Mouse (Mus musculus) gastrocnemius, postnatal 10 days (tissue): ENCODE results near the gene Gdpd2. TPM values are rescaled to one million over a fixed set of nuclear protein-coding genes. Genes with fewer than 3 reads are reported as not detected.

ENCODE experiments used
- DNase-seq: peaks from one replicate; pipeline ENCODE4 v3.0.0; 2021; ENCODE audit warnings: mixed read lengths
- total RNA-seq, 2 experiments: library from RNA; stranded (reverse); gene quantifications; 2 replicates each; pipeline ENCODE4 v1.2.3; 2021

Gene Gdpd2
- total RNA-seq, 2 experiments from 2014 or later = 0.23 to 1.6 TPM

DNA sequence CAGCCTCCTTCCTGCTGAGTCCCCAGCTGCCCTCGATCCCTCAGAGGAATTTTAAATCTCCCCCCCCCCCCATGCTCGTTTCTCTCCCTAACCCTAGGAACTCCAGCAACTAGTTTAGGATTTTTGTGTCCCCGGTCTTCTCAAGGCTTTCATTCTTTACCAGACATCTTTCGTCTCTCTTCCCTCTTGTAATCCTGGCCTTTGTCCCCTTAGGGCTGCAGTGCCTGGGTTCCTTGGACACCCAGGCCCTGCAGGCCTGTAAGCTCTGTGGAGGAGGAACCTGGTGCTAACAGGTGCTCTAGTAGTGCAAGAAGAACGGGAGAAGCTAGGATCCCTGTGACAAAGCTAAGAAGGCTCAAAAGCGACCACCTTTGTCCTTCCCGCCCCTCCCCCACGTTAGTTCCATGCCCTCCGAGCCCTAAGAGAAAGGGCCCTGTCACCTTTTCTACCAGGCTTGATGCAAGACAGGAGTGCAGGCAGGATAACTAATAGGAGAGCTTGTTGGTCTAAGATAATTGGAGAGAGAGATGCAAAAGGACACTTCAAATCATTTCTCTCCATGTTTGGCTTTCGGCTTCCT lies 48.1 kb downstream of the Gdpd2 start:
- DNase-seq = no peak

DNA sequence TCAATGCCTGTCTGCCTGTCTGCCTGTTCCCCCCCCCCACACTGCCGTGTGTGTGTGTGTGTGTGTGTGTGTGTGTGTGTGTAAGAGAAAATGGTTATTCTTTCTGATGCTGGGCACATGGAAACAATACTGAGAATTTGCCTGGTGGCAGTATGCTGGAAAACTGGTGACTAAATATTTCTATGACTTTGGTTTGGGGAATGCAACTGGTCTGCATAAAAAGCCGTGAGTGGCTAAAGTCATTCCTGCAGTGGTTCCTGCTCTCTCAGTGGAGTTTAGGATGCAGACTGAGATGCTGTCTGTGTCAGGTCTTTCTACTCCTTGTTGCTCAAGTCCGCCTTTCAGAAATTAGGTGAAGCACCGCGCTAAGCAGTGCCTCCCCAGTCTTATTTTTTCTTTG lies 48.7 kb downstream of the Gdpd2 start:
- DNase-seq = no peak

Other genes with a start within 250 kb of the Gdpd2 start
- 10 to 100 TPM; 37.3 to 38.1 TPM for gene Igbp1, start 235.6 kb upstream of the Gdpd2 start, total RNA-seq
- under 1 TPM; 0.07 to 0.12 TPM for gene Dgat2l6, start 205.0 kb upstream of the Gdpd2 start, total RNA-seq
- not detected for gene Awat1, start 157.6 kb upstream of the Gdpd2 start, total RNA-seq
- gene P2ry4, start 135.0 kb upstream of the Gdpd2 start, total RNA-seq = under 1 TPM in 1 of 2 experiments, not detected in 1; 0.05 TPM
- gene Arr3, start 124.4 kb upstream of the Gdpd2 start, total RNA-seq = not detected
- gene Kif4, start 104.1 kb upstream of the Gdpd2 start, total RNA-seq = 1 to 10 TPM; 4.1 to 6.6 TPM
- gene Pdzd11, start 103.3 kb upstream of the Gdpd2 start, total RNA-seq = 10 to 100 TPM; 28.2 to 30.9 TPM
- 1 to 10 TPM; 4.1 to 5.6 TPM for gene Dlg3, start 37.8 kb downstream of the Gdpd2 start, total RNA-seq